Mouse (Mus musculus) testis, adult 2 months (tissue): ENCODE data around the gene Fto. TPM values are rescaled to one million over a fixed set of nuclear protein-coding genes. Genes with fewer than 3 reads are reported as not detected.

Source experiments
- H3K27ac ChIP-seq: fragments of 200-500 bp; 2 replicates; pipeline ENCODE4 v1.5.1; 2012; ENCODE audit warnings: low read depth, low read length; ENCODE audit not compliant: control insufficient read depth, insufficient read depth
- H3K27me3 ChIP-seq: fragments of 200-500 bp; 2 replicates; pipeline ENCODE4 v1.6.1; 2012; ENCODE audit warnings: mild to moderate bottlenecking, low read length, moderate library complexity; ENCODE audit not compliant: control insufficient read depth, insufficient read depth
- H3K36me3 ChIP-seq: fragments of 200-500 bp; 2 replicates; pipeline ENCODE4 v1.6.1; 2012; ENCODE audit warnings: mild to moderate bottlenecking, low read length; ENCODE audit not compliant: control insufficient read depth, insufficient read depth
- H3K4me1 ChIP-seq: fragments of 200-500 bp; 2 replicates; pipeline ENCODE4 v1.6.1; 2012; ENCODE audit warnings: low read length; ENCODE audit not compliant: control insufficient read depth, insufficient read depth
- H3K4me3 ChIP-seq: fragments of 200-500 bp; 2 replicates; pipeline ENCODE4 v1.5.1; 2012; ENCODE audit warnings: low read depth, mild to moderate bottlenecking, low read length, moderate library complexity, mixed read lengths; ENCODE audit not compliant: control insufficient read depth
- CTCF ChIP-seq: fragments of 200-500 bp; IDR thresholded peaks from 2 replicates; pipeline ENCODE4 v1.5.1; 2012; ENCODE audit warnings: low read depth, mild to moderate bottlenecking, inconsistent platforms, low read length, moderate library complexity; ENCODE audit not compliant: control insufficient read depth, insufficient read depth, insufficient replicate concordance
- POLR2A ChIP-seq: fragments of 200-500 bp; IDR thresholded peaks from 2 replicates; pipeline ENCODE4 v1.6.1; 2012; ENCODE audit warnings: low read depth, mild to moderate bottlenecking, inconsistent platforms, low read length, moderate library complexity; ENCODE audit not compliant: control insufficient read depth
- polyA plus RNA-seq: library from polyadenylated mRNA; depleted of rRNA; stranded (reverse); fragments of >200 nt; gene quantifications from 2 replicates; pipeline ENCODE4 v1.2.3, GENCODE M21; 2012

The Fto gene
- polyA plus RNA-seq, 1 experiment = 56.4 TPM

- no peak for TF ChIP-seq POLR2A
- Histone ChIP-seq H3K27ac (no peak overlapping the region), H3K4me1 (no peaks in the 10 kb centered on the region; the same call in 1 of the 2 replicates), H3K36me3 (no peaks in the 10 kb centered on the region), H3K27me3 (no peaks in the 10 kb centered on the region), H3K4me3 (no peak overlapping the region)
Measured at GRCm38 (mm10) chr8:91605901-91606300, 292.6 kb downstream of the Fto start.

GRCm38 (mm10) chr8:91607091-91607490 is 293.8 kb downstream of the Fto start:
- no peak overlapping the region for H3K27ac ChIP-seq
- no peak overlapping the region for H3K4me3 ChIP-seq
- no peaks in the 10 kb centered on the region for H3K36me3 ChIP-seq
- no peaks in the 10 kb centered on the region for H3K27me3 ChIP-seq
- H3K4me1 ChIP-seq = no peaks in the 10 kb centered on the region; the same call in 1 of the 2 replicates
- TF ChIP-seq CTCF = no peak
- no peak for TF ChIP-seq POLR2A

GRCm38 (mm10) chr8:91611191-91611590 is 297.9 kb downstream of the Fto start:
- Histone ChIP-seq H3K4me3 (no peak overlapping the region), H3K36me3 (no peaks in the 10 kb centered on the region), H3K27me3 (no peaks in the 10 kb centered on the region), H3K27ac (no peak overlapping the region), H3K4me1 (no peaks in the 10 kb centered on the region; the same call in 1 of the 2 replicates)
- TF ChIP-seq CTCF (no peak), POLR2A (no peak)

GRCm38 (mm10) chr8:91611723-91612362 is 298.5 kb downstream of the Fto start:
- Histone ChIP-seq H3K4me3 (no peak overlapping the region), H3K27me3 (no peaks in the 10 kb centered on the region), H3K4me1 (no peaks in the 10 kb centered on the region), H3K36me3 (no peaks in the 10 kb centered on the region), H3K27ac (no peak overlapping the region)
- TF ChIP-seq CTCF (no peak), POLR2A (no peak)

- H3K4me1 ChIP-seq = no peaks in the 10 kb centered on the region
- no peak for TF ChIP-seq POLR2A
- no peak for TF ChIP-seq CTCF
- no peak overlapping the region for H3K27ac ChIP-seq
- no peak overlapping the region for H3K4me3 ChIP-seq
- H3K36me3 ChIP-seq = no peaks in the 10 kb centered on the region
- no peaks in the 10 kb centered on the region for H3K27me3 ChIP-seq
Measured at GRCm38 (mm10) chr8:91612387-91613130, 299.2 kb downstream of the Fto start.

DNA sequence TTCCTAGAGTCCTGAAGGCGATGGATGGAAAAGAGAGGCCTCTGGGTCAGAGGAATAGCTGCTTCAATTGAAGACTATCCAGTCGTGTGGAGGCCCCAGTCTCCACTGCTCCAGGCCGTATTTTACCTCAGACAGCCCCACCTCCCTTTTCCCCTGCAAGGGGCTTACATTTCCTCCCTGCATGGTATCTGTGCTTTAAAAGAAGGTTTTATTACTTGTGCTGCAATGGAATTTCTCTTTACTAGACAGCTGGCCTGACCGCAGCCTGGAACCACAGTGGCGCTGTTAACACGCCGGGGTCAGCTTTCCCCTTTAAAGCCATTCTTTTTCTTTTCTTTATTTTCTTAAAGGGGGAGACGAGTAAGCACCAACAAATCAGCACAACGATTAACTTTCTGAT is 300.3 kb downstream of the Fto start:
- Histone ChIP-seq H3K4me1 (no peaks in the 10 kb centered on the region), H3K27me3 (no peaks in the 10 kb centered on the region), H3K36me3 (no peaks in the 10 kb centered on the region), H3K4me3 (no peak overlapping the region), H3K27ac (no peak overlapping the region)
- no peak for TF ChIP-seq CTCF
- no peak for TF ChIP-seq POLR2A

GRCm38 (mm10) chr8:91615196-91615595 is 301.9 kb downstream of the Fto start:
- no peaks in the 10 kb centered on the region for H3K36me3 ChIP-seq
- no peaks in the 10 kb centered on the region for H3K4me1 ChIP-seq
- H3K27ac ChIP-seq = no peak overlapping the region

More at GRCm38 (mm10) chr8:91615196-91615595, 301.9 kb downstream of the Fto start:
- TF ChIP-seq POLR2A (no peak), CTCF (no peak)
- Histone ChIP-seq H3K4me3 (no peak overlapping the region), H3K27me3 (no peaks in the 10 kb centered on the region)
